Mouse (Mus musculus): ENCODE data around the gene Gins1.

- 0 out of 2 replicates have a peak, but pooled peaks have one; percentile 16 for TF ChIP-seq CTCF (IDR thresholded peaks at IDR 0.05; ENCODE audit: low read depth)
- no peak for TF ChIP-seq EP300 (IDR thresholded peaks at IDR 0.05; ENCODE audit: low read depth)
These were observed 44.1 kb upstream of the Gins1 start for GRCm38 (mm10) chr2:150861128-150861527.
